Mouse (Mus musculus): Measurements from ENCODE around the gene Utrn.

The Utrn gene

GRCm38 (mm10) chr10:12798248-12798647, 70.9 kb downstream of the Utrn start:
- no peak for DNase-seq (ENCODE audit: low read depth, low spot score)

GRCm38 (mm10) chr10:12796510-12796840, 72.7 kb downstream of the Utrn start:
- DNase-seq (ENCODE audit: low read depth, low spot score), result no peak

- no peak for DNase-seq (ENCODE audit: low read depth, low spot score)
These were observed 73.2 kb downstream of the Utrn start for GRCm38 (mm10) chr10:12795796-12796509.

- no peak for DNase-seq (ENCODE audit: low read depth, low spot score)
These were observed 77.1 kb downstream of the Utrn start for GRCm38 (mm10) chr10:12792049-12792448.

GRCm38 (mm10) chr10:12790881-12791280, 78.3 kb downstream of the Utrn start:
- no peak for DNase-seq (ENCODE audit: low read depth, low spot score)

GRCm38 (mm10) chr10:12788529-12788928, 80.6 kb downstream of the Utrn start:
- no peak for DNase-seq (ENCODE audit: low read depth, low spot score)

- no peak for DNase-seq (ENCODE audit: low read depth, low spot score)
These were observed 81.2 kb downstream of the Utrn start for GRCm38 (mm10) chr10:12787965-12788364.

GRCm38 (mm10) chr10:12785299-12785698, 83.9 kb downstream of the Utrn start:
- no peak for DNase-seq (ENCODE audit: low read depth, low spot score)

- no peak for DNase-seq (ENCODE audit: low read depth, low spot score)
These were observed 87.7 kb downstream of the Utrn start for GRCm38 (mm10) chr10:12781381-12781907.

GRCm38 (mm10) chr10:12773178-12773577, 96.0 kb downstream of the Utrn start:
- DNase-seq (ENCODE audit: low read depth, low spot score), result no peak

- no peak for DNase-seq (ENCODE audit: low read depth, low spot score)
These were observed 97.7 kb downstream of the Utrn start for GRCm38 (mm10) chr10:12771511-12771910.

GRCm38 (mm10) chr10:12762668-12763067, 106.5 kb downstream of the Utrn start:
- no peak for DNase-seq (ENCODE audit: low read depth, low spot score)

GRCm38 (mm10) chr10:12758702-12758988, 110.5 kb downstream of the Utrn start:
- DNase-seq (ENCODE audit: low read depth, low spot score), result no peak

GRCm38 (mm10) chr10:12757943-12758701, 111.0 kb downstream of the Utrn start:
- DNase-seq (ENCODE audit: low read depth, low spot score), result no peak

- no peak for DNase-seq (ENCODE audit: low read depth, low spot score)
These were observed 112.5 kb downstream of the Utrn start for GRCm38 (mm10) chr10:12756692-12757091.

- no peak for DNase-seq (ENCODE audit: low read depth, low spot score)
These were observed 114.3 kb downstream of the Utrn start for GRCm38 (mm10) chr10:12754911-12755310.

GRCm38 (mm10) chr10:12754166-12754565, 115.0 kb downstream of the Utrn start:
- no peak for DNase-seq (ENCODE audit: low read depth, low spot score)

- no peak for DNase-seq (ENCODE audit: low read depth, low spot score)
These were observed 125.4 kb downstream of the Utrn start for GRCm38 (mm10) chr10:12743717-12744116.

- no peak for DNase-seq (ENCODE audit: low read depth, low spot score)
These were observed 129.7 kb downstream of the Utrn start for GRCm38 (mm10) chr10:12739302-12739987.

- no peak for DNase-seq (ENCODE audit: low read depth, low spot score)
These were observed 131.2 kb downstream of the Utrn start for GRCm38 (mm10) chr10:12737926-12738325.

- DNase-seq (ENCODE audit: low read depth, low spot score), result no peak
These were observed 132.0 kb downstream of the Utrn start for GRCm38 (mm10) chr10:12736861-12737835.
